Mouse (Mus musculus) layer of hippocampus, postnatal 10 days (tissue): ENCODE results near the gene Tac2. TPM values are rescaled to one million over a fixed set of nuclear protein-coding genes. Genes with fewer than 3 reads are reported as not detected.
A peak's percentile ranks its signal among the peaks of the same experiment; 100 is the strongest.

Experiments
- DNase-seq, 2 experiments: peaks; one replicate each; pipeline ENCODE4 v3.0.0; 2021; ENCODE audit warnings: low spot score in 2 of 2
- long read RNA-seq: library from polyadenylated mRNA; stranded (forward); transcript quantifications from one replicate; pipeline ENCODE4 v2.0.0, GENCODE M21; 2023
- total RNA-seq, 2 experiments: library from RNA; stranded (reverse); gene quantifications; 2 replicates each; pipeline ENCODE4 v1.2.3; 2021

Gene Tac2
- total RNA-seq, result 1 to 10 TPM; 5.7 to 6.9 TPM
- long read RNA-seq, partial matches to known transcripts, result 1 of 5 reads
- long read RNA-seq, other reads (novel, unspliced or antisense), result 1 of 5 reads

- DNase-seq, result no peak
These were observed at the start of gene Tac2 for GRCm38 (mm10) chr10:127724178-127724577. Gene Tac2 (plus strand): TSS chr10:127724478.

GRCm38 (mm10) chr10:127674794-127675522 is 49.3 kb upstream of the Tac2 start:
- peak; percentile 92 for DNase-seq

GRCm38 (mm10) chr10:127675859-127676398 is 48.3 kb upstream of the Tac2 start:
- no peak for DNase-seq

- DNase-seq, result peak; percentile 83 to 89
These were observed 47.4 kb upstream of the Tac2 start for GRCm38 (mm10) chr10:127676691-127677548.

- peak; percentile 53 to 68 for DNase-seq
These were observed 46.5 kb upstream of the Tac2 start for GRCm38 (mm10) chr10:127677591-127678336.

- no peak for DNase-seq
These were observed 45.1 kb upstream of the Tac2 start for GRCm38 (mm10) chr10:127679208-127679607.

GRCm38 (mm10) chr10:127679881-127680280 is 44.4 kb upstream of the Tac2 start:
- DNase-seq, result no peak

- DNase-seq, result no peak
These were observed 41.4 kb upstream of the Tac2 start for GRCm38 (mm10) chr10:127682886-127683285.

- DNase-seq, result no peak
These were observed 33.2 kb upstream of the Tac2 start for GRCm38 (mm10) chr10:127691053-127691452.

GRCm38 (mm10) chr10:127694636-127695035 is 29.6 kb upstream of the Tac2 start:
- no peak for DNase-seq

- no peak for DNase-seq
These were observed 28.5 kb upstream of the Tac2 start for GRCm38 (mm10) chr10:127695775-127696174.

GRCm38 (mm10) chr10:127698966-127699365 is 25.3 kb upstream of the Tac2 start:
- DNase-seq, result no peak

GRCm38 (mm10) chr10:127703299-127703698 is 21.0 kb upstream of the Tac2 start:
- DNase-seq, result no peak

GRCm38 (mm10) chr10:127704293-127704692 is 20.0 kb upstream of the Tac2 start:
- DNase-seq, result no peak

GRCm38 (mm10) chr10:127704766-127705220 is 19.5 kb upstream of the Tac2 start, which contains the start of gene Myo1a:
Gene Myo1a (plus strand): TSS chr10:127705170.
- DNase-seq, result no peak

GRCm38 (mm10) chr10:127705783-127706182 is 18.5 kb upstream of the Tac2 start:
- DNase-seq, result no peak

- DNase-seq, result no peak
These were observed 16.6 kb upstream of the Tac2 start for GRCm38 (mm10) chr10:127707721-127708120.

GRCm38 (mm10) chr10:127708850-127709370 is 15.4 kb upstream of the Tac2 start:
- DNase-seq, result no peak

GRCm38 (mm10) chr10:127710331-127710730 is 13.9 kb upstream of the Tac2 start:
- DNase-seq, result no peak

GRCm38 (mm10) chr10:127712736-127713135 is 11.5 kb upstream of the Tac2 start:
- no peak for DNase-seq
